Mouse (Mus musculus): ENCODE measurements around the gene Ripor2. TPM values are rescaled to one million over a fixed set of nuclear protein-coding genes. Genes with fewer than 3 reads are reported as not detected.

The Ripor2 gene
- polyA plus RNA-seq, 1 experiment from 2014 or later: 6.1 TPM

- Histone ChIP-seq H3K4me2 (replicated peaks) (no peak overlapping the region; the same call in 1 of the 2 replicates), H3K36me3 (no peaks in the 10 kb centered on the region), H3K27ac (no peak overlapping the region), H3K27me3 (no peaks in the 10 kb centered on the region), H3K9ac (no peak overlapping the region), H3K4me1 (no peaks in the 10 kb centered on the region), H3K4me3 (no peak overlapping the region), H3K9me3 (no peaks in the 10 kb centered on the region)
- ATAC-seq (ENCODE audit: insufficient number of reproducible peaks, insufficient read depth, low FRiP score, low TSS enrichment): no peak
- 37% methylated on average over 15 of the region's 15 CpGs for WGBS
Observed at GRCm38 (mm10) chr13:24686705-24687665, 105.0 kb downstream of the Ripor2 start.

- Histone ChIP-seq H3K9ac (no peak overlapping the region), H3K9me3 (no peaks in the 10 kb centered on the region), H3K27ac (no peak overlapping the region), H3K4me2 (replicated peaks) (no peak overlapping the region), H3K4me1 (no peaks in the 10 kb centered on the region), H3K4me3 (no peak overlapping the region), H3K27me3 (no peaks in the 10 kb centered on the region), H3K36me3 (no peaks in the 10 kb centered on the region)
- WGBS: 90% methylated on average over 7 of the region's 7 CpGs
- ATAC-seq (ENCODE audit: insufficient number of reproducible peaks, insufficient read depth, low FRiP score, low TSS enrichment): no peak
Observed at GRCm38 (mm10) chr13:24693312-24693711, 111.3 kb downstream of the Ripor2 start.

- Histone ChIP-seq H3K4me3 (no peak overlapping the region), H3K27ac (no peak overlapping the region), H3K4me2 (replicated peaks) (no peak overlapping the region), H3K4me1 (no peaks in the 10 kb centered on the region), H3K27me3 (no peaks in the 10 kb centered on the region), H3K36me3 (no peaks in the 10 kb centered on the region), H3K9ac (no peak overlapping the region), H3K9me3 (no peaks in the 10 kb centered on the region)
- 84% methylated on average over 4 of the region's 4 CpGs for WGBS
- no peak for ATAC-seq (ENCODE audit: insufficient number of reproducible peaks, insufficient read depth, low FRiP score, low TSS enrichment)
Observed at GRCm38 (mm10) chr13:24698746-24699145, 116.8 kb downstream of the Ripor2 start.

- no peak for ATAC-seq (ENCODE audit: insufficient number of reproducible peaks, insufficient read depth, low FRiP score, low TSS enrichment)
- Histone ChIP-seq H3K4me1 (no peaks in the 10 kb centered on the region), H3K9me3 (no peaks in the 10 kb centered on the region), H3K27me3 (no peaks in the 10 kb centered on the region), H3K27ac (no peak overlapping the region), H3K4me3 (no peak overlapping the region), H3K36me3 (no peaks in the 10 kb centered on the region), H3K4me2 (replicated peaks) (no peak overlapping the region), H3K9ac (no peak overlapping the region)
- WGBS: 79% methylated on average over 5 of the region's 5 CpGs
Observed at GRCm38 (mm10) chr13:24702128-24702527, 120.1 kb downstream of the Ripor2 start.

- ATAC-seq (ENCODE audit: insufficient number of reproducible peaks, insufficient read depth, low FRiP score, low TSS enrichment): no peak
- no peak overlapping the region for H3K4me2 ChIP-seq (replicated peaks)
- no peak overlapping the region for H3K4me3 ChIP-seq
- H3K9ac ChIP-seq: no peak overlapping the region
- H3K27me3 ChIP-seq: no peaks in the 10 kb centered on the region
- WGBS: 63% methylated on average over 12 of the region's 12 CpGs
- H3K36me3 ChIP-seq: no peaks in the 10 kb centered on the region
- no peaks in the 10 kb centered on the region for H3K9me3 ChIP-seq
- no peak overlapping the region for H3K27ac ChIP-seq
- no peaks in the 10 kb centered on the region for H3K4me1 ChIP-seq
Observed at GRCm38 (mm10) chr13:24709656-24710396, 127.8 kb downstream of the Ripor2 start.

- Histone ChIP-seq H3K9ac (no peak overlapping the region), H3K4me2 (replicated peaks) (no peak overlapping the region), H3K27ac (peak overlapping the region; percentile 26; the same call in 1 of the 2 replicates), H3K4me1 (no peaks in the 10 kb centered on the region), H3K36me3 (no peaks in the 10 kb centered on the region), H3K4me3 (no peak overlapping the region), H3K9me3 (no peaks in the 10 kb centered on the region), H3K27me3 (no peaks in the 10 kb centered on the region)
- no peak for ATAC-seq (ENCODE audit: insufficient number of reproducible peaks, insufficient read depth, low FRiP score, low TSS enrichment)
- WGBS: 39% methylated on average over 7 of the region's 7 CpGs
Observed at GRCm38 (mm10) chr13:24710968-24711367, 129.0 kb downstream of the Ripor2 start.

GRCm38 (mm10) chr13:24712581-24713130 lies 130.7 kb downstream of the Ripor2 start:
- ATAC-seq (ENCODE audit: insufficient number of reproducible peaks, insufficient read depth, low FRiP score, low TSS enrichment): no peak
- no peak overlapping the region for H3K9ac ChIP-seq
- no peaks in the 10 kb centered on the region for H3K27me3 ChIP-seq
- H3K4me3 ChIP-seq: no peak overlapping the region
- H3K27ac ChIP-seq: no peak overlapping the region
- H3K9me3 ChIP-seq: no peaks in the 10 kb centered on the region
- H3K36me3 ChIP-seq: no peaks in the 10 kb centered on the region
- H3K4me2 ChIP-seq (replicated peaks): no peak overlapping the region
- no peaks in the 10 kb centered on the region for H3K4me1 ChIP-seq
- 77% methylated on average over 7 of the region's 7 CpGs for WGBS

GRCm38 (mm10) chr13:24713434-24714000 lies 131.5 kb downstream of the Ripor2 start:
- peak; percentile 29; the same call in 1 of the 2 replicates for ATAC-seq (ENCODE audit: insufficient number of reproducible peaks, insufficient read depth, low FRiP score, low TSS enrichment)
- Histone ChIP-seq H3K36me3 (no peaks in the 10 kb centered on the region), H3K4me2 (replicated peaks) (peak overlapping the region; percentile 38), H3K4me3 (0 out of 2 replicates have a peak overlapping the region, but pooled peaks have one; percentile 7), H3K9ac (no peak overlapping the region), H3K27ac (no peak overlapping the region), H3K9me3 (no peaks in the 10 kb centered on the region), H3K27me3 (no peaks in the 10 kb centered on the region), H3K4me1 (no peaks in the 10 kb centered on the region)
- WGBS: 6% methylated on average over 16 of the region's 16 CpGs

- Histone ChIP-seq H3K4me2 (replicated peaks) (no peak overlapping the region), H3K9me3 (no peaks in the 10 kb centered on the region), H3K4me3 (no peak overlapping the region), H3K27ac (no peak overlapping the region), H3K4me1 (no peaks in the 10 kb centered on the region), H3K9ac (no peak overlapping the region), H3K27me3 (no peaks in the 10 kb centered on the region), H3K36me3 (no peaks in the 10 kb centered on the region)
- 77% methylated on average over 9 of the region's 9 CpGs for WGBS
- no peak; the same call in 1 of the 2 replicates for ATAC-seq (ENCODE audit: insufficient number of reproducible peaks, insufficient read depth, low FRiP score, low TSS enrichment)
Observed at GRCm38 (mm10) chr13:24714360-24714885, 132.4 kb downstream of the Ripor2 start.

- 61% methylated on average over 5 of the region's 5 CpGs for WGBS
- H3K9me3 ChIP-seq: no peaks in the 10 kb centered on the region
- no peak overlapping the region for H3K4me3 ChIP-seq
- no peak overlapping the region for H3K27ac ChIP-seq
- no peaks in the 10 kb centered on the region for H3K36me3 ChIP-seq
- H3K27me3 ChIP-seq: no peaks in the 10 kb centered on the region
- no peak for ATAC-seq (ENCODE audit: insufficient number of reproducible peaks, insufficient read depth, low FRiP score, low TSS enrichment)
- H3K4me1 ChIP-seq: no peaks in the 10 kb centered on the region
- no peak overlapping the region for H3K4me2 ChIP-seq (replicated peaks)
- H3K9ac ChIP-seq: no peak overlapping the region
Observed at GRCm38 (mm10) chr13:24715601-24716000, 133.6 kb downstream of the Ripor2 start.

GRCm38 (mm10) chr13:24716441-24716840 lies 134.5 kb downstream of the Ripor2 start:
- 80% methylated on average over 9 of the region's 9 CpGs for WGBS
- no peak for ATAC-seq (ENCODE audit: insufficient number of reproducible peaks, insufficient read depth, low FRiP score, low TSS enrichment)
- Histone ChIP-seq H3K4me3 (no peak overlapping the region), H3K4me1 (no peaks in the 10 kb centered on the region), H3K27ac (no peak overlapping the region), H3K9me3 (no peaks in the 10 kb centered on the region), H3K27me3 (no peaks in the 10 kb centered on the region), H3K9ac (no peak overlapping the region), H3K4me2 (replicated peaks) (no peak overlapping the region), H3K36me3 (no peaks in the 10 kb centered on the region)
